Mouse (Mus musculus) lung, adult 2 months (tissue): Measurements from ENCODE around the gene 2610528A11Rik.

Experiments
- CTCF ChIP-seq: fragments of 200-500 bp; IDR thresholded peaks from 2 replicates; pipeline ENCODE4 v1.5.1; 2011; ENCODE audit warnings: mild to moderate bottlenecking, low read length, control low read depth; ENCODE audit not compliant: insufficient read depth
- POLR2A ChIP-seq: fragments of 200-500 bp; IDR thresholded peaks from 2 replicates; pipeline ENCODE4 v1.6.1; 2011; ENCODE audit warnings: low read depth, mild to moderate bottlenecking, control low read depth, low read length, borderline replicate concordance; ENCODE audit errors: extremely low read depth

GRCm38 (mm10) chr14:37067629-37068028 is 46.2 kb downstream of the 2610528A11Rik start, which contains the start of gene Lrit2:
- TF ChIP-seq CTCF (no peak), POLR2A (no peak)
